Mouse (Mus musculus) hindbrain, postnatal 0 days (tissue): ENCODE measurements at regions not wholly inside any gene's neighbourhood (a gene's known extent, or its start where the extent isn't known, plus 50 kb on each side); places are given as distances from the start of the nearest gene placed in this dataset.
A peak's percentile ranks its signal among the peaks of the same experiment; 100 is the strongest.

Source experiments
- ATAC-seq: fragments of 200-750 bp; cut with Nextera tagmentation; 2 replicates; pipeline ENCODE4 v1.8.0; 2017; ENCODE audit warnings: mild to moderate bottlenecking, moderate TSS enrichment, moderate library complexity
- DNase-seq: peaks from one replicate; pipeline ENCODE4 v3.0.0-alpha.2; 2015; ENCODE audit warnings: low spot score
- H3K27ac ChIP-seq: fragments of 300-500 bp; sonication (generic); 2 replicates; pipeline ENCODE4 v1.5.1; 2014; ENCODE audit warnings: mild to moderate bottlenecking
- H3K27me3 ChIP-seq: fragments of 300-500 bp; sonication (generic); 2 replicates; pipeline ENCODE4 v1.6.1; 2014; ENCODE audit warnings: low read length, mixed read lengths; ENCODE audit not compliant: insufficient read depth
- H3K36me3 ChIP-seq: fragments of 300-500 bp; sonication (generic); 2 replicates; pipeline ENCODE4 v1.6.1; 2014; ENCODE audit warnings: low read length, mixed read lengths; ENCODE audit not compliant: insufficient read depth
- H3K4me1 ChIP-seq: fragments of 300-500 bp; sonication (generic); 2 replicates; pipeline ENCODE4 v1.6.1; 2014; ENCODE audit warnings: antibody characterized with exemption, low read length, mixed read lengths; ENCODE audit not compliant: insufficient read depth
- H3K4me2 ChIP-seq: fragments of 300-500 bp; sonication (generic); 2 replicates; pipeline ENCODE4 v1.6.1; 2014; ENCODE audit warnings: low read depth, mild to moderate bottlenecking, low read length, moderate library complexity, mixed read lengths
- H3K4me3 ChIP-seq: fragments of 300-500 bp; sonication (generic); 2 replicates; pipeline ENCODE4 v1.5.1; 2014; ENCODE audit warnings: low read length
- H3K9ac ChIP-seq: fragments of 300-500 bp; sonication (generic); replicated peaks from 2 replicates; pipeline ENCODE4 v1.6.1; 2014; ENCODE audit warnings: mild to moderate bottlenecking, low read length, moderate library complexity, mixed read lengths
- H3K9me3 ChIP-seq: fragments of 300-500 bp; sonication (generic); 2 replicates; pipeline ENCODE4 v1.6.1; 2016; ENCODE audit warnings: low read length, mixed read lengths
- CTCF ChIP-seq: IDR thresholded peaks from 2 replicates; pipeline ENCODE4 v1.5.1; 2016; ENCODE audit warnings: antibody characterized with exemption, control low read depth, low read depth
- WGBS: fragments of 180-500 bp; shearing (Covaris S2); extraction: QIAGEN DNeasy Blood & Tissue Kit; methylation state at CpG from one replicate; pipeline ENCODE4 v1.1.7; 2014; 5-methylcytosine and 5-hydroxymethylcytosine counted together

DNA sequence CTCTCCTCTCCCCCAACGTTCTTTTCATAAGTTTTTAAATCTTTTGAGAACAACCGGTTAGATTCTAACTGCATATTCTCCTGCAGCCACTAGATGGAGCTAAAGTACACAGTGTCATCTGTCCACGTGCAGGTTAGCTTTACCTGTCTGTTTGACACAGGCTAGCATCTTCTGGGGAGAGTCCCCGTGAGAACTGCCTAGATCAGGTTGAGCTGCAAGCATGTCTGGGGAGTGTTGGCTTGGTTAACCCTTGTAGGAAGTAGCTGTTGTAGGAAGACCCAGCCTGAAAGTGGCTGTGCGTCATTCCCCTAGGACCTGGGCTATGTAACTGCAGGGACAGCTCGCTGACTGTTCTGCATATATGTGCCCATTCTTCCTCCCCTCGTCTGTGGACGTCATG is 277.9 kb downstream of the Diras2 start:
- no peaks in the 10 kb centered on the region for H3K27me3 ChIP-seq
- 29% methylated on average over 8 of the region's 8 CpGs for WGBS
- peak; percentile 84 for DNase-seq
- no peaks in the 10 kb centered on the region for H3K9me3 ChIP-seq
- TF ChIP-seq CTCF = peak; percentile 90
- H3K36me3 ChIP-seq = no peaks in the 10 kb centered on the region
- no peaks in the 10 kb centered on the region for H3K4me1 ChIP-seq
- no peak overlapping the region for H3K4me2 ChIP-seq
- ATAC-seq = peak; percentile 70
- no peak overlapping the region for H3K4me3 ChIP-seq
- H3K9ac ChIP-seq = no peak overlapping the region
- no peak overlapping the region for H3K27ac ChIP-seq

DNA sequence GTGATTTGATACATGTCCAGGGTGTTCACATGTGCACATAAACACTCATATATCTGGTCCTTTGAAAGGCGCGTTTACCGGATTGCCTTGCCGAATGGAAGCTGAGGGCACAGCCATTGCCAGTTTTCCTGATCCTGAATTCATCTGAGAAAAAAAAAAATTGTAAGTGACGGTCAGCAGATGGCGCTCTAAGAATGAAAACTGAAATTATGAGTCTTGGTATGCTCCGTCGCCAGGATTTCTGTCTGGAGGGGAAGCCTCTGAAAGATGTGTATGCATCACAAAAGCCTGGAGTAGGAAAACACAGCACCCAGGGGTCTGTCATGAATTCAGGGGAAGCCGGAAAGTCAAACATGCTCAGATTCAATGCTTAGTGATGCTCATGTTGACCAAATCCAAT is 276.9 kb downstream of the Diras2 start:
- Histone ChIP-seq H3K9me3 (no peaks in the 10 kb centered on the region), H3K27me3 (no peaks in the 10 kb centered on the region), H3K4me3 (no peak overlapping the region), H3K9ac (no peak overlapping the region), H3K4me2 (no peak overlapping the region), H3K36me3 (no peaks in the 10 kb centered on the region), H3K27ac (no peak overlapping the region), H3K4me1 (no peaks in the 10 kb centered on the region)
- DNase-seq (peak; percentile 90), ATAC-seq (peak; percentile 68; the same call in 1 of the 2 replicates)
- WGBS = 9% methylated on average over 9 of the region's 9 CpGs
- peak; percentile 75 for TF ChIP-seq CTCF

DNA sequence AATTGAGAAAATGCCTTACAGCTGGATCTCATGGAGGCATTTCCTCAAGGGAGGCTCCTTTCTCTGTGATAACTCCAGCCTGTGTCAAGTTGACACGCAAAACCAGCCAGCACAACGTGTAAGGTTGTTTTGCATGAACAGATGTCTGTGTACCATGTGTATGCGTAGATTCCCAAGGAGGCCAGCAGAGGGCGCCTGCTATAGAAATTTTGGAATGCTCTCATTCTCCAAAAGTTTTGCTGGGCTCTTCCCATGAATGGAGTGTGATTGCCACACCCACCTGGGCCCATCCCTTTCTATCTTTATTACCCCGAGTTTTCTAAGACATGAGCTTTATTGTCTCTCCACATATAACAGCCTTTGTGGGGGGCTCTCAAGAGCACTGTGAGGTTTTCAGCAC is 275.4 kb downstream of the Diras2 start:
- Histone ChIP-seq H3K36me3 (no peaks in the 10 kb centered on the region), H3K27ac (no peak overlapping the region), H3K27me3 (no peaks in the 10 kb centered on the region), H3K9me3 (no peaks in the 10 kb centered on the region), H3K4me2 (no peak overlapping the region), H3K4me1 (no peaks in the 10 kb centered on the region), H3K9ac (no peak overlapping the region), H3K4me3 (no peak overlapping the region)
- WGBS = 68% methylated on average over 5 of the region's 5 CpGs
- DNase-seq (peak; percentile 47), ATAC-seq (no peak)
- TF ChIP-seq CTCF = peak; percentile 54

DNA sequence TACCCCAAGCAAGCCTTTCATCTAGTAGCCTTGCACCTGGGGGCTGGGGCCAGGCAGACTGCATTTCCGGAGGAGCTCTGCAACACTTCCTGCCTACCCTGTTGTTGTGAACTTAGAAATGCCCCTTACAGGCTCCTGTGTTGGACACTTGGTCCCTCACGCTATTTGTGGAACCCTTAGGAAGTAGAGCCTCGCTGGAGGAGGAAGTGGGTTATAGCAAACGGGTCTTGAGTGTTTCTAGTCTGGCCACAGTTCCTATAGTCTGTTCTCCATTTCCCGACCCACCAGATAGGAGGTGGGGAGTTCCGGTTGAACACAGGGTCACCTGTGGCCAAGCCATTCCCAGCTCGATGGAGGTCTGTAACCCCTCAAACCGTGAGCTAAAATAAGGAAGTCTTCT is 272.7 kb downstream of the Diras2 start:
- H3K9ac ChIP-seq = no peak overlapping the region
- WGBS = 88% methylated on average over 8 of the region's 8 CpGs
- no peaks in the 10 kb centered on the region for H3K36me3 ChIP-seq

DNA sequence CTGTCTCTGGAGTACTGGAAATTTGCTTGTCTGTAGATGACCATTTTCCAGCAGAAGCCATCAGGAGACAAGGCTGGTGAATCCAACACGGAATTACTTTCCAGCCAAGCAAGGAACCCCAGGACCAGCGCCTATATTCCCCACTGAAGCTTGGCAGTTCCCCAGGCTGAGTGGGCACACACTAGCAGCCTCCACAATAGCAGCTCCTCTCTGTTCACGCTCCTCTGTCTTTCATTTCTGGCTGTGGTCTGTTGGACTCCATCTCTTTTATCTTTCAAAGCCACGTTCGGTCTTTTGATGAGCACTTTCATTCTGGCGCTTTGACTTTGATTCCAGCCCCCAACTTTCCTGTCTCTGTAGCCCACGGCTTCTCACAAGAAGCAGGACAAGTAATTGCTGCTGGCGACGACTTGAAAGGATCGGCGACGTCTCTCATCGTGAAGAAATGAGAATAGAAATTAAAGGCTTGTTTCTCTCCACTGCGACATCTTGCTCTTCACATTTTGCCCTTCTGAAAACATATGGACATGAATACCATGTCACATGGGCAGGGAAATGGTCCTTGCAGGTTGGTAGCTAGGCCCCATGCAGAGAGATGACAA is 268.0 kb downstream of the Diras2 start:
- no peak for ATAC-seq
- no peaks in the 10 kb centered on the region for H3K4me1 ChIP-seq
- 71% methylated on average over 14 of the region's 14 CpGs for WGBS
- no peak overlapping the region for H3K9ac ChIP-seq
- no peaks in the 10 kb centered on the region for H3K27me3 ChIP-seq
- no peak for DNase-seq
- H3K4me3 ChIP-seq = no peak overlapping the region
- no peaks in the 10 kb centered on the region for H3K9me3 ChIP-seq
- H3K27ac ChIP-seq = no peak overlapping the region
- TF ChIP-seq CTCF = no peak
- H3K4me2 ChIP-seq = no peak overlapping the region
- H3K36me3 ChIP-seq = no peaks in the 10 kb centered on the region

More for the DNA sequence above, 272.7 kb downstream of the Diras2 start:
- no peaks in the 10 kb centered on the region for H3K9me3 ChIP-seq
- H3K4me1 ChIP-seq = no peaks in the 10 kb centered on the region
- ATAC-seq = no peak
- TF ChIP-seq CTCF = no peak
- H3K4me2 ChIP-seq = no peak overlapping the region
- no peak overlapping the region for H3K27ac ChIP-seq
- H3K27me3 ChIP-seq = no peaks in the 10 kb centered on the region
- DNase-seq = no peak
- no peak overlapping the region for H3K4me3 ChIP-seq

DNA sequence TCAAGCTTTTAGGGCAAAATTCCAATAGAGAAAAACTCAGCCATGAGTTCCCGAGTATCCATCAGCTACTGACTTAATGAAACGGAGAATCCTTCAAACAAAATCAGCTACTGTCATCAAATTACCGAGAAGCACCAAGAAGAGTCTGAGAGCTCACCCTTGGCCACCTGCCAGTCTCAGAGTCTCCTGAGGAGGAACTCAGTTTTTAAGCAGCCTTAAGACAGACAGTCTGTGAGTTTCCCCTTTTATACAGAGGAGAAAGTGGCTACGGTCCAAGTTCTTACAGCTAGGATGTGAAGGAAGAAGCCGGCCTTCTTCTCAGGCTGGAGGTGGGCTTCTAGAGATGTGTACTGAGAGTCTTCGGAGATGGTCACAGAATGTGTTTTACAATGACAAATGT is 262.8 kb downstream of the Diras2 start:
- H3K27me3 ChIP-seq = no peaks in the 10 kb centered on the region
- no peak overlapping the region for H3K27ac ChIP-seq
- H3K4me2 ChIP-seq = no peak overlapping the region
- 39% methylated on average over 6 of the region's 6 CpGs for WGBS
- no peaks in the 10 kb centered on the region for H3K36me3 ChIP-seq
- no peak overlapping the region for H3K4me3 ChIP-seq
- ATAC-seq = no peak
- H3K9me3 ChIP-seq = no peaks in the 10 kb centered on the region
- DNase-seq = peak; percentile 38
- no peak for TF ChIP-seq CTCF
- no peaks in the 10 kb centered on the region for H3K4me1 ChIP-seq
- no peak overlapping the region for H3K9ac ChIP-seq

DNA sequence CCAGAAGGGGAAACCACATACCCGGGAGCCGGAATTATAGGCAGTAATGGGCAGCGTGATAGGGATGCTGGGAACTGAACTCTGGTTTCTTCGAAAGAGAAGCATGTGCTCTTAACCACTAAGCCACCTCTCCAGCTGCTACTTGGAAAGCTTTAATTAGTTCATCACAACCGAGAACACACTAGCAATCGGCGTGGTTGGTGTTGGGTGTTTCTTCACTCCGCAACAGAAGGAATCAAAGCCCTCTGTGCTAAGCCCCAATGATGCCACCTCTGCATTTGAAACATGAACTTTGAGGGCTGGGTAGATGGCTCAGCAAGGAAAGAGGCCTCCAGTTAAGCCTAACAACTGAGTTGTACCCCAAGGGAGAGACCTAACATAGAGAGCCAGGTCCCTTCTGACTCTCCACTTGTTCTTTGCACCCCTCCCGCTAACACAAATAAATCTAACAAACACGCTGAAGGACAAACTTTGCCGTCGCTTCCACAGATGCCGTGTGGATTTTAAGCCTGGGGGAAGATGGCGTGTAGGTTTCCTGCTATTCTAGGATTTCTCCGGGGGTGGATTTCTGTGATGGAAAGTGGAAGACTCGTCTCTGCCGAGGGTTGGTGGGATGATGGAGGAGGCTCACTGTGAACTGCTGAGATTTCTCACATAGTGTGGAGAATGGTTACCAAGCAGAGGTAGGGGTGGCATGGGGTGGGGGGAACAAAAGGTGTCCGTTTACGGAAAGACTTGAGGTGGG is 257.4 kb downstream of the Diras2 start:
- no peaks in the 10 kb centered on the region for H3K4me1 ChIP-seq
- ATAC-seq = no peak
- DNase-seq = no peak
- no peak overlapping the region for H3K4me3 ChIP-seq
- no peak overlapping the region for H3K27ac ChIP-seq
- WGBS = 86% methylated on average over 19 of the region's 19 CpGs
- H3K36me3 ChIP-seq = no peaks in the 10 kb centered on the region
- no peaks in the 10 kb centered on the region for H3K27me3 ChIP-seq
- TF ChIP-seq CTCF = no peak
- H3K9me3 ChIP-seq = no peaks in the 10 kb centered on the region
- H3K4me2 ChIP-seq = no peak overlapping the region
- H3K9ac ChIP-seq = no peak overlapping the region
